Mouse (Mus musculus) thymus, adult 2 months (tissue): ENCODE results near the gene Edem2. TPM values are rescaled to one million over a fixed set of nuclear protein-coding genes. Genes with fewer than 3 reads are reported as not detected.
A peak's percentile ranks its signal among the peaks of the same experiment; 100 is the strongest.

ENCODE experiments used
- DNase-seq: peaks from one replicate; pipeline ENCODE4 v3.0.0; 2021
- H3K27ac ChIP-seq: fragments of 200-500 bp; 2 replicates; pipeline ENCODE4 v1.5.1; 2012; ENCODE audit warnings: low read length, control low read depth; ENCODE audit not compliant: control insufficient read depth, insufficient read depth
- H3K27me3 ChIP-seq: fragments of 200-500 bp; 2 replicates; pipeline ENCODE4 v1.6.1; 2012; ENCODE audit warnings: mild to moderate bottlenecking, low read length, moderate library complexity, mixed read lengths; ENCODE audit not compliant: control insufficient read depth, insufficient read depth
- H3K36me3 ChIP-seq: fragments of 200-500 bp; 2 replicates; pipeline ENCODE4 v1.6.1; 2012; ENCODE audit warnings: mild to moderate bottlenecking, low read length, moderate library complexity; ENCODE audit not compliant: control insufficient read depth, insufficient read depth
- H3K4me1 ChIP-seq: fragments of 200-500 bp; replicated peaks from 2 replicates; pipeline ENCODE4 v1.6.1; 2012; ENCODE audit warnings: low read length; ENCODE audit not compliant: control insufficient read depth, insufficient read depth
- H3K4me3 ChIP-seq: fragments of 200-500 bp; 2 replicates; pipeline ENCODE4 v1.5.1; 2012; ENCODE audit warnings: mild to moderate bottlenecking, low read length, control low read depth, moderate library complexity; ENCODE audit not compliant: control insufficient read depth, insufficient read depth
- CTCF ChIP-seq: fragments of 200-500 bp; IDR thresholded peaks from 2 replicates; pipeline ENCODE4 v1.5.1; 2012; ENCODE audit warnings: mild to moderate bottlenecking, control low read depth, low read length, moderate library complexity, borderline replicate concordance; ENCODE audit not compliant: control insufficient read depth, poor library complexity, insufficient read depth; ENCODE audit errors: extremely low read depth
- POLR2A ChIP-seq: fragments of 200-500 bp; IDR thresholded peaks from 2 replicates; pipeline ENCODE4 v1.6.1; 2012; ENCODE audit warnings: mild to moderate bottlenecking, low read length, control low read depth, moderate library complexity; ENCODE audit not compliant: control insufficient read depth, poor library complexity, insufficient read depth; ENCODE audit errors: extremely low read depth
- WGBS: fragments of 180-500 bp; shearing (Covaris S2); methylation state at CpG from one replicate; pipeline ENCODE4 v1.1.7; 2018; 5-methylcytosine and 5-hydroxymethylcytosine counted together
- polyA plus RNA-seq: library from polyadenylated mRNA; depleted of rRNA; stranded (reverse); fragments of >200 nt; gene quantifications from 2 replicates; pipeline ENCODE4 v1.2.3, GENCODE M21; 2012

Gene Edem2
- polyA plus RNA-seq, 1 experiment = 55.8 TPM

- H3K4me1 ChIP-seq = peaks cover 5% of the 10 kb centered on the region
- no peaks in the 10 kb centered on the region for H3K36me3 ChIP-seq
- H3K27me3 ChIP-seq = no peaks in the 10 kb centered on the region
- no peak for DNase-seq
- no peak overlapping the region for H3K4me3 ChIP-seq
- no peak overlapping the region for H3K27ac ChIP-seq
- WGBS = 94% methylated on average over 4 of the region's 4 CpGs
- TF ChIP-seq POLR2A = no peak
- no peak for TF ChIP-seq CTCF
Observed at GRCm38 (mm10) chr2:155693136-155693535, 36.1 kb downstream of the Edem2 start.

- TF ChIP-seq POLR2A (peak; percentile 95), CTCF (peak; percentile 95)
- Histone ChIP-seq H3K27ac (peak within 1 kb of the TSS; percentile 12), H3K4me1 (peaks cover 15% of the 10 kb centered on the region), H3K27me3 (no peaks in the 10 kb centered on the region), H3K4me3 (peak within 1 kb of the TSS; percentile 94), H3K36me3 (no peaks in the 10 kb centered on the region)
- under 1% methylated on average over 72 of the region's 72 CpGs for WGBS
- peak; percentile 98 for DNase-seq
Observed at GRCm38 (mm10) chr2:155691723-155692493, 37.4 kb downstream of the Edem2 start, which contains the start of gene Trpc4ap. TSS of gene Trpc4ap (minus strand) at chr2:155692384.

- 2% methylated on average over 8 of the region's 8 CpGs for WGBS
- Histone ChIP-seq H3K4me3 (peak overlapping the region; percentile 94), H3K4me1 (peaks cover 17% of the 10 kb centered on the region), H3K27ac (no peak overlapping the region; the same call in 1 of the 2 replicates), H3K27me3 (no peaks in the 10 kb centered on the region), H3K36me3 (no peaks in the 10 kb centered on the region)
- TF ChIP-seq POLR2A (no peak), CTCF (no peak)
- no peak for DNase-seq
Observed at GRCm38 (mm10) chr2:155691336-155691722, 37.9 kb downstream of the Edem2 start.

GRCm38 (mm10) chr2:155689211-155689610 is 40.1 kb downstream of the Edem2 start:
- Histone ChIP-seq H3K27ac (no peak overlapping the region), H3K4me1 (peaks cover 25% of the 10 kb centered on the region), H3K27me3 (no peaks in the 10 kb centered on the region), H3K36me3 (no peaks in the 10 kb centered on the region), H3K4me3 (no peak overlapping the region)
- 94% methylated on average over 4 of the region's 4 CpGs for WGBS
- no peak for TF ChIP-seq CTCF
- TF ChIP-seq POLR2A = no peak
- DNase-seq = no peak

- Histone ChIP-seq H3K4me3 (no peak overlapping the region), H3K27ac (peak overlapping the region; percentile 71), H3K36me3 (no peaks in the 10 kb centered on the region), H3K27me3 (no peaks in the 10 kb centered on the region), H3K4me1 (peaks cover 29% of the 10 kb centered on the region)
- TF ChIP-seq CTCF (no peak), POLR2A (no peak)
- whole genome bisulfite sequencing = 83% methylated on average over 11 of the region's 11 CpGs
- DNase-seq = no peak
Observed at GRCm38 (mm10) chr2:155687746-155688145, 41.5 kb downstream of the Edem2 start.

GRCm38 (mm10) chr2:155686572-155686971 is 42.7 kb downstream of the Edem2 start:
- Histone ChIP-seq H3K4me3 (no peak overlapping the region), H3K36me3 (no peaks in the 10 kb centered on the region), H3K27ac (peak overlapping the region; percentile 90), H3K4me1 (peaks cover 36% of the 10 kb centered on the region), H3K27me3 (no peaks in the 10 kb centered on the region)
- TF ChIP-seq CTCF (no peak), POLR2A (no peak)
- WGBS = 42% methylated on average over 5 of the region's 5 CpGs
- peak; percentile 37 for DNase-seq
